Mouse (Mus musculus) C2C12 (cell line): Measurements from ENCODE around the gene Zbtb16. TPM values are rescaled to one million over a fixed set of nuclear protein-coding genes. Genes with fewer than 3 reads are reported as not detected.

Experiments
- H3K27me3 ChIP-seq: one replicate; pipeline ENCODE4 v1.6.1; 2011; ENCODE audit not compliant: control insufficient read depth, insufficient read depth, insufficient read length
- H3K36me3 ChIP-seq: one replicate; pipeline ENCODE4 v1.6.1; 2011; ENCODE audit not compliant: control insufficient read depth, insufficient read depth
- H3K4me3 ChIP-seq: one replicate; pipeline ENCODE4 v1.5.1; 2011; ENCODE audit warnings: mild to moderate bottlenecking, control low read depth; ENCODE audit not compliant: poor library complexity, insufficient read depth, severe bottlenecking
- H3K79me2 ChIP-seq: one replicate; pipeline ENCODE4 v1.6.1; 2011; ENCODE audit not compliant: control insufficient read depth, insufficient read depth
- H3K79me3 ChIP-seq: one replicate; pipeline ENCODE4 v1.6.1; 2011; ENCODE audit warnings: low read depth, control low read depth
- H3ac ChIP-seq: one replicate; pipeline ENCODE3; 2011; ENCODE audit warnings: low read depth; ENCODE audit not compliant: control insufficient read depth, insufficient read length
- CEBPB ChIP-seq: IDR thresholded peaks from one replicate; pipeline ENCODE4 v1.6.1; 2011; ENCODE audit warnings: low read depth, mild to moderate bottlenecking, control low read depth, moderate library complexity
- CTCF ChIP-seq: IDR thresholded peaks from one replicate; pipeline ENCODE4 v1.5.1; 2011; ENCODE audit not compliant: control insufficient read depth, insufficient read depth, insufficient read length
- FOSL1 ChIP-seq: IDR thresholded peaks from one replicate; pipeline ENCODE4 v1.8.0; 2011; ENCODE audit warnings: mild to moderate bottlenecking, low read length; ENCODE audit not compliant: poor library complexity, insufficient read depth, severe bottlenecking
- MAX ChIP-seq: IDR thresholded peaks from one replicate; pipeline ENCODE4 v1.6.1; 2011; ENCODE audit warnings: mild to moderate bottlenecking, control low read depth
- MYOD1 ChIP-seq: IDR thresholded peaks from one replicate; pipeline ENCODE4 v1.6.1; 2011; ENCODE audit warnings: low read depth; ENCODE audit not compliant: control insufficient read depth, insufficient read length
- MYOG ChIP-seq: IDR thresholded peaks from one replicate; pipeline ENCODE4 v1.6.1; 2011; ENCODE audit not compliant: control insufficient read depth, insufficient read length; ENCODE audit errors: extremely low read depth
- USF1 ChIP-seq: IDR thresholded peaks from one replicate; pipeline ENCODE4 v1.6.1; 2011; ENCODE audit warnings: low read depth, mild to moderate bottlenecking, control low read depth, moderate library complexity
- polyA plus RNA-seq: library from polyadenylated mRNA; unstranded; fragments of >200 nt; fragmentation: generic; extraction: Trizol; gene quantifications from one replicate; pipeline ENCODE4 v1.2.1, GENCODE M21; 2012; ENCODE audit warnings: missing spikeins

The Zbtb16 gene
- polyA plus RNA-seq, 1 experiment, result not detected

- Histone ChIP-seq H3ac (no peak overlapping the region), H3K27me3 (no peaks in the 10 kb centered on the region), H3K79me3 (no peaks in the 10 kb centered on the region), H3K36me3 (no peaks in the 10 kb centered on the region), H3K4me3 (no peak overlapping the region), H3K79me2 (no peaks in the 10 kb centered on the region)
- TF ChIP-seq MYOG (no peak), CEBPB (no peak), MAX (no peak), USF1 (no peak), FOSL1 (no peak), CTCF (no peak), MYOD1 (no peak)
These were observed 119.5 kb downstream of the Zbtb16 start for GRCm38 (mm10) chr9:48716549-48716948.

GRCm38 (mm10) chr9:48715042-48715441 is 121.0 kb downstream of the Zbtb16 start:
- TF ChIP-seq FOSL1 (no peak), CTCF (no peak), CEBPB (no peak), MYOG (no peak), USF1 (no peak)
- H3ac ChIP-seq, result no peak overlapping the region
- H3K79me2 ChIP-seq, result no peaks in the 10 kb centered on the region
- no peaks in the 10 kb centered on the region for H3K79me3 ChIP-seq
- no peaks in the 10 kb centered on the region for H3K36me3 ChIP-seq
- no peaks in the 10 kb centered on the region for H3K27me3 ChIP-seq
- H3K4me3 ChIP-seq, result no peak overlapping the region

DNA sequence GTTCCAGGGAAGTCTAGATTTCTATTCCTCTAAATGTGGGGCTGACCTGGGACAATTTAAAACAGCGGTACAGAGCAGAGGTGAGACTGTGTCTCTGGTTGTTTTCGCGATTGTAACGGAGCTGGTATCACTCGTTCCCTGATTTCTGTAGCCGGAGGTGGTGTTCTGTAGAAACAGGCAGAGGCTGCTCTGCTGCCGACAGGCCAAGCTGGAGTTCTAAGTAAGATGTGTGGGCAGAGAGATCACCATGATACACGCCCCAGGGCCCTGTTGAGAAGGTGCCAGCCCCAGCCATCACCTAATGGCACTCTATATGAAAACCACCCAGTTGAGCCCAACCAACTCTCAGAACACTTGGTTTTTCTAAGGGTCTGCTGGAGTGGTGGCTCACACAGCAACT is 122.2 kb downstream of the Zbtb16 start:
- H3K79me2 ChIP-seq, result no peaks in the 10 kb centered on the region
- peaks cover under 1% of the 10 kb centered on the region for H3K27me3 ChIP-seq
- TF ChIP-seq CEBPB, result no peak
- no peak for TF ChIP-seq MAX
- no peak for TF ChIP-seq CTCF
- no peak for TF ChIP-seq FOSL1
- TF ChIP-seq MYOG, result no peak
- no peak for TF ChIP-seq MYOD1
- TF ChIP-seq USF1, result no peak
- no peak overlapping the region for H3K4me3 ChIP-seq
- no peaks in the 10 kb centered on the region for H3K79me3 ChIP-seq
- H3ac ChIP-seq, result no peak overlapping the region
- H3K36me3 ChIP-seq, result no peaks in the 10 kb centered on the region

DNA sequence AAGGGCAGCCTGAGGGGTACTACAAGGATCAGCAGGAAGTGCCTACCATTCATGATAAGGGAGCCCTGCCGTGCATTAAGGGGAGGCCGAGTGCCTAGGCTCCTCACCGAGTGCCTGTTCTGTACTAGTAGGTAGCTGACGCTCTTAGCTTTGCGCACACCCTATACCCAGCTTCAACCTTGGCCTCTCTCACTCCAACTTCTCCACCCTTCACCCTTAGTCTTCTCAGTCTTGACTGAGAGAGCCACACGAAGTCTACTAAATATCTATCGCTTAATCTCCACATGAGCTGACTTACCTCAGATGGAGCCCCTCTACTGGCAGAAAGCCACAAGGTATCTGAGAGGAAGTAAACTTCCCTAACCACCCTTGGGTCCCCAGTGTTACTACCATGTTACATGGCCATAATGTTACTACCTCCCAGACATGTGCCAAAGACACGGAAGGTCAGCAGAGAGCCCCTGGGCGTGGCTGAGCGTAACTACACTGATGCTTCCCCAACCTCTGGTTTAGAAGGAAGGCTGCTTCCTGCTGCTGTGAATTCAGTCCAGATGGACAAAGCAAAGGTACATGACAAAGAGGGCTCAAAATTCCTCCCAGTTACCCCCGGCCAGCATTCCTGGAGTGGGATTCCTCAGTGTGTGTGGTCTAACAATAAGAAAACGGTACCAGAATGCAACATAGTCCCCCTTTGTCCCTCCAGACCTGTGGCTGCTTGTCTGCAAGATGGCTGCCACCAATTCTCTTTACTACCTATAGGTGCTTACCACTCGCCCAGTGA is 122.8 kb downstream of the Zbtb16 start:
- no peaks in the 10 kb centered on the region for H3K36me3 ChIP-seq
- peaks cover 3% of the 10 kb centered on the region for H3K27me3 ChIP-seq
- H3K4me3 ChIP-seq, result no peak overlapping the region
- H3ac ChIP-seq, result no peak overlapping the region
- no peaks in the 10 kb centered on the region for H3K79me2 ChIP-seq
- H3K79me3 ChIP-seq, result no peaks in the 10 kb centered on the region
- TF ChIP-seq CEBPB (no peak), CTCF (no peak), USF1 (no peak), MYOD1 (no peak), MAX (no peak), MYOG (no peak), FOSL1 (no peak)

DNA sequence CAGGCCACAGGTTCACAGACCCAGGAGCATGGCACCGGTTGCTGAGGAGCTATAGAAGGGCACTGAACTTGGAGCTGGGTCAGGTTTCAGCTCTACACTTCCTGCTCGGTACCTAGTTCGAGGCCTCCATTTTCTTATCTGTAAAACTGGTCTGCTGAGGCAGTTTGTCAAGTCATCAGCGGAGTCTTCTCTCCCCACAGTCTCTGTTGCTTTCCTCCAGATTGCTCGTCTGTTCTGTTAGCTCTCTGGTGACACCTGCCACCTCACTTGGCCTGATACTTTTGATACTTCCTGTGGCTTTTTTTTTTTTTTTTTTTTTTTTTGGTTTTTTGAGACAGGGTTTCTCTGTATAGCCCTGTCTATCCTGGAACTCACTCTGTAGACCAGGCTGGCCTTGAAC is 124.2 kb downstream of the Zbtb16 start:
- Histone ChIP-seq H3K79me2 (no peaks in the 10 kb centered on the region), H3K4me3 (no peak overlapping the region), H3ac (no peak overlapping the region), H3K79me3 (no peaks in the 10 kb centered on the region), H3K27me3 (peaks cover 3% of the 10 kb centered on the region), H3K36me3 (no peaks in the 10 kb centered on the region)
- TF ChIP-seq MYOD1 (no peak), FOSL1 (no peak), USF1 (no peak), CEBPB (no peak), CTCF (no peak), MAX (no peak), MYOG (no peak)

DNA sequence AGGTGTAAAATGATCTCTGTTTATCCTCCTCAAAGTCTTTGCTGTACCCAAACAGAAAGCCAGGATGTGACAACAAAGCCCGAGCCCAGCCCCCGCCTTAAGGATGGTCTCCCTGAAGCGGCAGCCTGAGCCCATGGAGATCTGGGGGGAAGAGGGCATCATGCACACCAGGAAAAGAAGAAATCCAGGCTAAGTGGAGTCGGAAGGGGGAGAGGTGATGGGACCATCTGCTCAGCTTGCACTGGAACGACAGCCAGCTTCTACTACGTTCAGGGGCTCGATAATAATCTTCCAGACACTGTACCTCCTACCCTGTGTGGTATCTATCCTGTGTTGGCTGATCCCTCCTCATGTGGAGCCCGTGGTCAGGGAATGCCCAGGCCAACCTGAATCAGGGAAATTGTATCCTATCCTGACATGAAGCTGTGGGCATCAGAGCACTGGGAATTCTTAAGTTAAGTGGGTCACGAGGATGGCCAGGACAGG is 124.7 kb downstream of the Zbtb16 start:
- Histone ChIP-seq H3K4me3 (no peak overlapping the region), H3K27me3 (peaks cover 3% of the 10 kb centered on the region), H3K36me3 (no peaks in the 10 kb centered on the region), H3K79me2 (no peaks in the 10 kb centered on the region), H3ac (no peak overlapping the region), H3K79me3 (no peaks in the 10 kb centered on the region)
- TF ChIP-seq CTCF, result no peak
- TF ChIP-seq MYOD1, result no peak
- no peak for TF ChIP-seq FOSL1
- TF ChIP-seq MYOG, result no peak
- TF ChIP-seq MAX, result no peak
- no peak for TF ChIP-seq CEBPB
- TF ChIP-seq USF1, result no peak
